Mouse (Mus musculus) MEL (cell line): Measurements from ENCODE around the gene Rpl6. TPM values are rescaled to one million over a fixed set of nuclear protein-coding genes. Genes with fewer than 3 reads are reported as not detected.
A peak's percentile ranks its signal among the peaks of the same experiment; 100 is the strongest.

Source experiments
- DNase-seq: peaks from one replicate; pipeline ENCODE4 v3.0.0; 2011; ENCODE audit warnings: low read depth, low spot score
- H3K27ac ChIP-seq: 2 replicates; pipeline ENCODE4 v1.5.1; 2012; ENCODE audit warnings: low read depth, mild to moderate bottlenecking, control low read depth, low read length, moderate library complexity; ENCODE audit not compliant: control insufficient read depth
- H3K27me3 ChIP-seq, 2 experiments: fragments of 150-350 bp in 1 of 2; sonication (generic) in 1 of 2; 2 replicates each; pipeline ENCODE4 v1.6.1; 2012; ENCODE audit warnings: low read length in 2 of 2, mild to moderate bottlenecking in 2 of 2, improper control_type of control experiment in 1 of 2, moderate library complexity in 1 of 2; ENCODE audit not compliant: insufficient read depth in 2 of 2, control insufficient read depth in 1 of 2
- H3K36me3 ChIP-seq, 2 experiments: 2 replicates each; pipeline ENCODE4 v1.6.1; 2012 to 2014; ENCODE audit warnings: low read length in 2 of 2, improper control_type of control experiment in 1 of 2, inconsistent platforms in 1 of 2, mild to moderate bottlenecking in 1 of 2; ENCODE audit not compliant: insufficient read depth in 2 of 2, control insufficient read depth in 1 of 2
- H3K4me1 ChIP-seq, 2 experiments: fragments of 150-350 bp in 1 of 2; sonication (generic) in 1 of 2; 2 replicates each; pipeline ENCODE4 v1.6.1; 2012; ENCODE audit warnings: low read length in 2 of 2, improper control_type of control experiment in 1 of 2, mild to moderate bottlenecking in 1 of 2; ENCODE audit not compliant: insufficient read depth in 2 of 2, control insufficient read depth in 1 of 2
- H3K4me3 ChIP-seq, 2 experiments: fragments of 150-350 bp in 1 of 2; sonication (generic) in 1 of 2; 2 replicates each; pipeline ENCODE4 v1.5.1; 2012; ENCODE audit warnings: low read depth in 2 of 2, low read length in 2 of 2, mild to moderate bottlenecking in 2 of 2, moderate library complexity in 2 of 2, control low read depth in 1 of 2, improper control_type of control experiment in 1 of 2; ENCODE audit not compliant: control insufficient read depth in 1 of 2, insufficient read depth in 1 of 2
- H3K79me2 ChIP-seq: 2 replicates; pipeline ENCODE4 v1.6.1; 2012; ENCODE audit warnings: mild to moderate bottlenecking, low read length, moderate library complexity; ENCODE audit not compliant: control insufficient read depth, poor library complexity, insufficient read depth
- H3K9ac ChIP-seq: 2 replicates; pipeline ENCODE4 v1.6.1; 2012; ENCODE audit warnings: low read depth, mild to moderate bottlenecking, control low read depth, low read length, moderate library complexity; ENCODE audit not compliant: control insufficient read depth, poor library complexity, severe bottlenecking
- H3K9me3 ChIP-seq: fragments of 150-350 bp; sonication (generic); replicated peaks from 2 replicates; pipeline ENCODE4 v1.6.1; 2012; ENCODE audit warnings: mild to moderate bottlenecking, low read length, improper control_type of control experiment, moderate library complexity; ENCODE audit not compliant: insufficient read depth
- CHD2 ChIP-seq: IDR thresholded peaks from 2 replicates; pipeline ENCODE4 v1.6.1; 2011; ENCODE audit warnings: low read length, improper control_type of control experiment
- CTCF ChIP-seq, 3 experiments: IDR thresholded peaks in 2 of 3; conservative IDR thresholded peaks in 1 of 3; 2 replicates each; pipeline ENCODE4 v1.5.1; 2011 to 2012; ENCODE audit warnings: low read length in 3 of 3, low read depth in 2 of 3, mild to moderate bottlenecking in 2 of 3, improper control_type of control experiment in 1 of 3, inconsistent platforms in 1 of 3, mixed read lengths in 1 of 3, moderate library complexity in 1 of 3; ENCODE audit not compliant: control insufficient read depth in 1 of 3, insufficient read depth in 1 of 3, poor library complexity in 1 of 3, severe bottlenecking in 1 of 3
- E2F4 ChIP-seq: IDR thresholded peaks from 2 replicates; pipeline ENCODE4 v1.6.1; 2011; ENCODE audit warnings: low read depth, low read length, improper control_type of control experiment, borderline replicate concordance
- EP300 ChIP-seq, 2 experiments: IDR thresholded peaks; 2 replicates each; pipeline ENCODE4 v1.6.1; 2011; ENCODE audit warnings: improper control_type of control experiment in 2 of 2, low read length in 2 of 2, low read depth in 1 of 2, mild to moderate bottlenecking in 1 of 2
- KAT2A ChIP-seq: conservative IDR thresholded peaks from 2 replicates; pipeline ENCODE4 v1.6.1; 2012; ENCODE audit warnings: low read depth, low read length, improper control_type of control experiment, inconsistent platforms
- MAZ ChIP-seq: IDR thresholded peaks from 2 replicates; pipeline ENCODE4 v1.6.1; 2012; ENCODE audit warnings: low read depth, mild to moderate bottlenecking, inconsistent platforms, low read length, improper control_type of control experiment
- MXI1 ChIP-seq: IDR thresholded peaks from 2 replicates; pipeline ENCODE4 v1.6.1; 2011; ENCODE audit warnings: mild to moderate bottlenecking, low read depth, low read length, improper control_type of control experiment
- POLR2AphosphoS2 ChIP-seq: IDR thresholded peaks from 2 replicates; pipeline ENCODE4 v1.6.1; 2011; ENCODE audit warnings: low read length, improper control_type of control experiment
- POLR2AphosphoS5 ChIP-seq: IDR thresholded peaks from 2 replicates; pipeline ENCODE4 v1.6.1; 2012; ENCODE audit warnings: low read depth, borderline replicate concordance, mild to moderate bottlenecking, inconsistent platforms, low read length, moderate library complexity, mixed read lengths
- SIN3A ChIP-seq: IDR thresholded peaks from 2 replicates; pipeline ENCODE4 v1.6.1; 2012; ENCODE audit warnings: low read length, improper control_type of control experiment, inconsistent platforms
- SMC3 ChIP-seq: IDR thresholded peaks from 2 replicates; pipeline ENCODE4 v1.6.1; 2011; ENCODE audit warnings: low read depth, low read length, improper control_type of control experiment
- TAL1 ChIP-seq: IDR thresholded peaks from 2 replicates; pipeline ENCODE4 v1.6.1; 2012; ENCODE audit warnings: mild to moderate bottlenecking, inconsistent platforms, low read length, moderate library complexity, mixed read lengths
- UBTF ChIP-seq: IDR thresholded peaks from 2 replicates; pipeline ENCODE4 v1.6.1; 2012; ENCODE audit warnings: low read depth, mild to moderate bottlenecking, inconsistent platforms, low read length, improper control_type of control experiment, moderate library complexity, borderline replicate concordance; ENCODE audit not compliant: insufficient read depth
- USF1 ChIP-seq: IDR thresholded peaks from 2 replicates; pipeline ENCODE4 v1.6.1; 2014; ENCODE audit warnings: low read depth, mild to moderate bottlenecking, inconsistent platforms, low read length, improper control_type of control experiment, moderate library complexity
- ZC3H11A ChIP-seq: IDR thresholded peaks from 2 replicates; pipeline ENCODE4 v1.6.1; 2012; ENCODE audit warnings: low read depth, mild to moderate bottlenecking, inconsistent platforms, low read length, improper control_type of control experiment
- ZKSCAN1 ChIP-seq: IDR thresholded peaks from 2 replicates; pipeline ENCODE4 v1.6.1; 2012; ENCODE audit warnings: low read depth, mild to moderate bottlenecking, inconsistent platforms, low read length, improper control_type of control experiment, moderate library complexity
- ZNF384 ChIP-seq: IDR thresholded peaks from 2 replicates; pipeline ENCODE4 v1.6.1; 2012; ENCODE audit warnings: low read depth, mild to moderate bottlenecking, inconsistent platforms, low read length, improper control_type of control experiment
- polyA plus RNA-seq, 2 experiments: library from polyadenylated mRNA; stranded (reverse) in 1 of 2; unstranded in 1 of 2; fragments of >175 nt in 1 of 2; fragments of >200 nt in 1 of 2; gene quantifications; 2 replicates each; pipeline versions ENCODE4 v1.2.1 to v1.2.4; 2012; ENCODE audit warnings: low replicate concordance in 2 of 2, low read depth in 1 of 2; ENCODE audit not compliant: insufficient read length in 2 of 2, insufficient read depth in 1 of 2, missing spikeins in 1 of 2
- total RNA-seq: library from RNA; depleted of rRNA; stranded (reverse); fragments of 300-350 nt; gene quantifications from 2 replicates; pipeline ENCODE4 v1.2.3, GENCODE M21; 2012

Rpl6 gene
- total and polyA plus RNA-seq, 3 experiments, result 850 to 2,901 (median 2,779) TPM

GRCm38 (mm10) chr5:121219980-121220731, 15.9 kb downstream of the Rpl6 start, which contains the start of gene Hectd4 (continued):
- TF ChIP-seq KAT2A (no peak; the same call in 1 of the 2 replicates), ZNF384 (no peak), MXI1 (peak; percentile 81)

- Histone ChIP-seq H3K36me3 (peaks cover 0 to 20% of the 10 kb centered on the region in 2 experiments; a peak in 2 of 4 replicates), H3K27ac (peak overlapping the region; percentile 48; the same call in 1 of the 2 replicates), H3K9me3 (no peaks in the 10 kb centered on the region), H3K4me3 (peak overlapping the region; percentile 73 to 75), H3K27me3 (no peaks in the 10 kb centered on the region), H3K9ac (peak overlapping the region; percentile 96), H3K4me1 (peaks cover 10 to 12% of the 10 kb centered on the region in 2 experiments), H3K79me2 (peaks cover 25% of the 10 kb centered on the region)
- DNase-seq, result peak; percentile 63
- TF ChIP-seq ZC3H11A (no peak), MAZ (no peak), CTCF (IDR thresholded peaks at IDR 0.05 in 2 of 3, conservative IDR thresholded peaks at IDR 0.05 in 1 of 3; ENCODE audit: control insufficient read depth in 1 of 3, insufficient read depth in 1 of 3, low read depth in 2 of 3, low read length in 3 of 3, poor library complexity in 1 of 3, severe bottlenecking in 1 of 3) (no peak), SIN3A (peak; percentile 69; the same call in 1 of the 2 replicates), UBTF (no peak), EP300 (IDR thresholded peaks at IDR 0.05; ENCODE audit: low read depth in 1 of 2, low read length in 2 of 2) (no peak), USF1 (no peak), POLR2AphosphoS5 (no peak), KAT2A (no peak), SMC3 (no peak), CHD2 (no peak), POLR2AphosphoS2 (no peak), MXI1 (peak; percentile 48), E2F4 (no peak), ZKSCAN1 (no peak), TAL1 (no peak)
These were observed 16.5 kb downstream of the Rpl6 start for GRCm38 (mm10) chr5:121220732-121221301.
